Mouse (Mus musculus) brain, embryonic 14.5 days (tissue): Measurements from ENCODE around the gene Secisbp2.

Source experiments
- CTCF ChIP-seq: fragments of 200-500 bp; IDR thresholded peaks from 2 replicates; pipeline ENCODE4 v1.5.1; 2012; ENCODE audit warnings: inconsistent platforms, mild to moderate bottlenecking, moderate library complexity, borderline replicate concordance; ENCODE audit not compliant: insufficient read depth, insufficient read length; ENCODE audit errors: extremely low read depth
- POLR2A ChIP-seq: fragments of 200-500 bp; IDR thresholded peaks from 2 replicates; pipeline ENCODE4 v1.6.1; 2012; ENCODE audit warnings: mild to moderate bottlenecking, inconsistent platforms, borderline replicate concordance; ENCODE audit not compliant: poor library complexity, insufficient read depth, insufficient read length, severe bottlenecking; ENCODE audit errors: extremely low read depth

- no peak for TF ChIP-seq POLR2A
- no peak for TF ChIP-seq CTCF
Measured at GRCm38 (mm10) chr13:51659573-51659972, 8.1 kb downstream of the Secisbp2 start.
